Mouse (Mus musculus): ENCODE measurements at regions not wholly inside any gene's neighbourhood (a gene's known extent, or its start where the extent isn't known, plus 50 kb on each side); places are given as distances from the start of the nearest gene placed in this dataset.

DNA sequence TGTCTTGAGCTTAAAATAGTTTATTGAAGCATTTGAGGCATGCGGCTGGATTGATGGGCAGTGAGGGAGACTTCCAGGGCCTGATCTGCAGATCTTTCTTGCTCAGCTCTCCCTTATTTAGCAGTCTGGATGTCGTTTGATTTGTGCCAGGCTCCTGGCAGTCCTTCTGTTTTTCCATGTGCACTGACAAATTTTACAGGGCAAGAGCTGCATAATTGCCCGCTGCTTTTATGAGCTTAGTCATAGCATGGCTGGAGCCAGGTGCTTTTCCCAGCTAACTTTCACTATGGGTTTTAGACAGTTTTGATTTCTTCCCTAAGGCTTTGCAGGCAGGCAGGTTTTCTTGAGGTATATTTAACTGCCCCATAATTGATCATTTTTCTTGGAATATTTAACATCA lies 1086.5 kb downstream of the A830018L16Rik start:
- 81% methylated on average over 3 of the region's 3 CpGs for WGBS
- no peak for ATAC-seq
- Histone ChIP-seq H3K4me1 (ENCODE audit: control insufficient read depth, insufficient read depth, low read depth, low read length) (no peaks in the 10 kb centered on the region), H3K4me2 (ENCODE audit: low read length) (no peak overlapping the region), H3K36me3 (ENCODE audit: control insufficient read depth, insufficient read depth, low read length) (no peaks in the 10 kb centered on the region), H3K27ac (ENCODE audit: low read depth, low read length) (no peak overlapping the region), H3K4me3 (ENCODE audit: low read length) (no peak overlapping the region), H3K9ac (ENCODE audit: low read depth, low read length) (no peak overlapping the region), H3K9me3 (ENCODE audit: control insufficient read depth, low read length) (no peaks in the 10 kb centered on the region), H3K27me3 (replicated peaks; ENCODE audit: control insufficient read depth, insufficient read depth, low read length) (no peaks in the 10 kb centered on the region)

DNA sequence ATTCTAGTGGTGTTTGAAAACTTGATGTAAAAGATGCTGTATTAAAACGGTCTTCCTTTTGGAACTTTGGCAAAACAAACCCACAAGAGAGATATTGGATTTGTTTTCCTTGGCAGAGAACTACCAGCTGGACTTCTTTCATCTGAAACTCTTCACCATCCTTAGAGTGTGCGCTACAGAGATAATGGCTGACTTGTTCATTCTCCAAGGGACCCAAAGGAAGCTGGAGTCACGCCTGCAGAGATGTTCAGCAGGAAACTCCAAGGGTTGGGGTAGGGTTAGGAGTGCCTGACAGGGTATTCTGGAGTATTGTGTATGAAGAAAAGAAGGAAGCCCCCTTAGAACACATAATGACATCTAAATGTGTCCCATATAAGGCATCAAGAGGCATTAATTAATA lies 1094.1 kb downstream of the A830018L16Rik start:
- Histone ChIP-seq H3K4me1 (ENCODE audit: control insufficient read depth, insufficient read depth, low read depth, low read length) (no peaks in the 10 kb centered on the region), H3K4me2 (ENCODE audit: low read length) (no peak overlapping the region), H3K9me3 (ENCODE audit: control insufficient read depth, low read length) (no peaks in the 10 kb centered on the region), H3K4me3 (ENCODE audit: low read length) (no peak overlapping the region), H3K27me3 (replicated peaks; ENCODE audit: control insufficient read depth, insufficient read depth, low read length) (no peaks in the 10 kb centered on the region), H3K27ac (ENCODE audit: low read depth, low read length) (no peak overlapping the region), H3K9ac (ENCODE audit: low read depth, low read length) (no peak overlapping the region), H3K36me3 (ENCODE audit: control insufficient read depth, insufficient read depth, low read length) (no peaks in the 10 kb centered on the region)
- 73% methylated on average over 3 of the region's 3 CpGs for WGBS
- ATAC-seq = 0 out of 2 replicates have a peak, but pooled peaks have one; percentile 11

DNA sequence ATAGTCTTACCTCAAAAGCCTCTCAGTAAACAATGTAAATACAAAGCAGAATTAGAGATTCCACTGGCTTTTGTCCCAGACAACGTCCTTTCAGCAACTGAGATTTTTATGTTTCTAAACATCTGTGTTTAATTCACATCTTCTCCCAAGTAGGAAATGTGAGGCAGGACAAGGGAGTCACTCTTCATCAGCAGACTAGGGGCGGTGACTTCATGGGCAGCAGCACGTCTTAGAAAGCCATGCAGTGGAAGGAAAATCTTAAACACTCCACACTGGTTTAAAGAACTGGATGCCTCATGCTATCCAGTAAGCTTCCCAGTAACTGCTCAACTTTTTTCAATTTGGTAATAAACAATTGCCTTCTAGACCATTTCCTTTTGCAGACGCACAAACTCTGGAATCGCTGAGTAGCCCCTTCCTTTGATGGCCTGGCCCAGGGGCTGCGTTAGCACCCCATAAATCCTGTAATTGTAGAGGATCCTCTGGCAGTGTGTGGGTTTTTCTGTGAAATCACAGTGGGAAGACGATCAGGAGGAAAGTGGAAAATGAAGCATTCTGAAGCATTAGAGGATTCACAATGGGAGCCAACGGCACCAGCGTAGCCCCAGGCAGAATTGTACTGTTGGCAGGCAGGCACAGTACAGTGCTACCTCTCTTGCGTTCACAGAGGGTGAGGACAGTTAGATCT lies 1096.4 kb downstream of the A830018L16Rik start:
- H3K27ac ChIP-seq (ENCODE audit: low read depth, low read length) = no peak overlapping the region
- H3K4me2 ChIP-seq (ENCODE audit: low read length) = no peak overlapping the region
- no peak overlapping the region for H3K4me3 ChIP-seq (ENCODE audit: low read length)
- H3K4me1 ChIP-seq (ENCODE audit: control insufficient read depth, insufficient read depth, low read depth, low read length) = no peaks in the 10 kb centered on the region
- no peaks in the 10 kb centered on the region for H3K9me3 ChIP-seq (ENCODE audit: control insufficient read depth, low read length)
- no peaks in the 10 kb centered on the region for H3K36me3 ChIP-seq (ENCODE audit: control insufficient read depth, insufficient read depth, low read length)
- no peak; the same call in 1 of the 2 replicates for ATAC-seq
- WGBS = 71% methylated on average over 10 of the region's 10 CpGs
- H3K27me3 ChIP-seq (replicated peaks; ENCODE audit: control insufficient read depth, insufficient read depth, low read length) = no peaks in the 10 kb centered on the region
- H3K9ac ChIP-seq (ENCODE audit: low read depth, low read length) = no peak overlapping the region

DNA sequence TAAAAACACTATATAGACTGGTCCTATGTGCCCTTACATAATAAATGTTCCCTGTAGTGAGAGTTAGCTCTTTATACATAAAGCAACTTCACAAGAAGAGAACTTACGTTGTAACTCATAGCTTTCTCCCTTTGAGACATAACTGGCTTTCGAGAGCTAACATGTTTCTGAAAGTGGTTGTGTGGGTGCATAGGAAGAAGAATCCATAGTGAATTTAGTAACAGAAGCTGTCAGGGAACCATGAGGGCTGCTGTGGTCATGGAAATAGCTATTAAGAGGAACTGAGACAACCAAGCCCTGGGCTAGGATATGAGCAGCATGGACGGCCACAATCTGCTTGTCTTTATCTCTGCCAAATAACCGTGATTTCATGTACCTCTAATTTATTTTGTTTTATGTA lies 1105.7 kb downstream of the A830018L16Rik start:
- no peaks in the 10 kb centered on the region for H3K9me3 ChIP-seq (ENCODE audit: control insufficient read depth, low read length)
- H3K4me3 ChIP-seq (ENCODE audit: low read length) = no peak overlapping the region
- WGBS = 96% methylated on average over 4 of the region's 4 CpGs
- H3K9ac ChIP-seq (ENCODE audit: low read depth, low read length) = no peak overlapping the region
- H3K4me1 ChIP-seq (ENCODE audit: control insufficient read depth, insufficient read depth, low read depth, low read length) = no peaks in the 10 kb centered on the region
- H3K27me3 ChIP-seq (replicated peaks; ENCODE audit: control insufficient read depth, insufficient read depth, low read length) = no peaks in the 10 kb centered on the region
- no peaks in the 10 kb centered on the region for H3K36me3 ChIP-seq (ENCODE audit: control insufficient read depth, insufficient read depth, low read length)
- H3K4me2 ChIP-seq (ENCODE audit: low read length) = no peak overlapping the region
- no peak for ATAC-seq
- no peak overlapping the region for H3K27ac ChIP-seq (ENCODE audit: low read depth, low read length)

DNA sequence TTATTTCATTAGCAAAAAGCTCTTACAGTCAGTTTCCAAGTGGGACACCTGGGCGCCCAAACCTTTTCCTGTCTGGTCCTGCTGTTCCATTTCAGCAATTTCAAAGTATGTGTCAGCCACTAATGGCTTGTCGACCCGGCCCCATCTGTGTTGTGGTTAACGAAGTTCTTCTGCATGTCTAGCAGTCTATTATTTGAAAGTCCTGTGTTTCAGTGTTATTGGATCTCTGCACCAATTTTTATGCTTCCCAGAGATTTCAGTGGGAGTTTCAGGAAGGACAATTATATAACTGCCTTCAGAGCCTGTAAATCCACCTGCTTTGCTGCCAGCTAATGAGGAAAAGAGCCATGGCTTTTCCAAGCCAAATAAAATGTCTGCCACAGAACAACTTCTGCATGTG lies 1142.0 kb downstream of the A830018L16Rik start:
- H3K36me3 ChIP-seq (ENCODE audit: control insufficient read depth, insufficient read depth, low read length) = no peaks in the 10 kb centered on the region
- no peaks in the 10 kb centered on the region for H3K27me3 ChIP-seq (replicated peaks; ENCODE audit: control insufficient read depth, insufficient read depth, low read length)
- H3K4me2 ChIP-seq (ENCODE audit: low read length) = no peak overlapping the region
- no peak for ATAC-seq
- H3K9ac ChIP-seq (ENCODE audit: low read depth, low read length) = no peak overlapping the region
- no peaks in the 10 kb centered on the region for H3K4me1 ChIP-seq (ENCODE audit: control insufficient read depth, insufficient read depth, low read depth, low read length)
- H3K27ac ChIP-seq (ENCODE audit: low read depth, low read length) = no peak overlapping the region
- H3K9me3 ChIP-seq (ENCODE audit: control insufficient read depth, low read length) = no peaks in the 10 kb centered on the region
- WGBS = 73% methylated on average over 4 of the region's 4 CpGs
- no peak overlapping the region for H3K4me3 ChIP-seq (ENCODE audit: low read length)

DNA sequence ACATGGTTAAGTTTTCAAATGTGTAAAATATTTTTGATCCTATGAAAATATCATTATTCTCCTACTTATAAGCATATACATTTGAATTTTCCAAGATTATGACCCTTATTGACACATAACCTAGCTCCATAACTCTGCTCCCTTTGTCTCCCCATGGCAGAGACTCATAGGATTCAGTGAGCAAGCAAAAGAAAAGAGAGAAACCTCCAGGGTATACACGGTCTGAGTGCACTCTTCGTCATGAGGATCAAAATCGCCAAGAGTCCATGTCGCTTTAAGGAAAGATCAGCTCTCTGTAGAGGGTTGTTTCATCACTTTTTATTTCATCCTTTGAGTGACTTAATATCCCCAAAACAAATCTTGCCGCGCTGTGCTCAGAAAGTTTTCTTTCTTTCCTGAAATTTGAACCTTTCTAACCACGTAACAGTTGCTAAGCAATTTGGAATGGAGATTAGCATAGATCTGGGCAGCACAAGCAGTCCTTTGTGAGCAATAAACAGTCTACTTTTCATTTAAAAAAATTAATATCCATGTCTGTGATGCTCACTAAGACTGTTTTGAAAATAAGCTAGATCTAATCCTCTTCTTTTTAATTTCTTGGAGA lies 1158.0 kb downstream of the A830018L16Rik start:
- peaks cover 1% of the 10 kb centered on the region; the same call in 1 of the 2 replicates for H3K4me1 ChIP-seq (ENCODE audit: control insufficient read depth, insufficient read depth, low read depth, low read length)
- no peaks in the 10 kb centered on the region for H3K9me3 ChIP-seq (ENCODE audit: control insufficient read depth, low read length)
- H3K27me3 ChIP-seq (replicated peaks; ENCODE audit: control insufficient read depth, insufficient read depth, low read length) = no peaks in the 10 kb centered on the region
- H3K27ac ChIP-seq (ENCODE audit: low read depth, low read length) = no peak overlapping the region
- no peak overlapping the region for H3K9ac ChIP-seq (ENCODE audit: low read depth, low read length)
- WGBS = 32% methylated on average over 7 of the region's 7 CpGs
- no peaks in the 10 kb centered on the region for H3K36me3 ChIP-seq (ENCODE audit: control insufficient read depth, insufficient read depth, low read length)
- H3K4me2 ChIP-seq (ENCODE audit: low read length) = no peak overlapping the region
- peak; percentile 68; the same call in 1 of the 2 replicates for ATAC-seq
- no peak overlapping the region for H3K4me3 ChIP-seq (ENCODE audit: low read length)

DNA sequence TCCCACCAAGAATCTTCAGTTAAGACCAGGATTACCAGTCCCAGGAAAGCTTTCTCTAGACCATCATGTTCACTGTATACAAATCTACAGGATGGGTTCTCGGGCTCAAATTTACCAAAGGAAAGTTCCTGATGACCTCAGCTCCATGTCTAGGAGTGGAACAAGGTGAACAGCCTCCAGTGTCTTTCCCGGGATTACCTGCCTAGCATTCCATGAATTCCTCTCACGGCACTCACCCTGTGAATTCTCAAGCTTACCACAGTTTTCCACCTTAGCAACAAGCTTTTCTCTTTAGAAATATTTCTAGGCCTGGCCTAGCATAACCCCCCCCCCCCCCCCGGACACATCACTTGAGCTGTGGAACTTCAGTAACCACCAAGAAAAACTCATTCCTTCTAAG lies 1158.9 kb downstream of the A830018L16Rik start:
- Histone ChIP-seq H3K9ac (ENCODE audit: low read depth, low read length) (no peak overlapping the region), H3K27ac (ENCODE audit: low read depth, low read length) (no peak overlapping the region), H3K36me3 (ENCODE audit: control insufficient read depth, insufficient read depth, low read length) (no peaks in the 10 kb centered on the region), H3K27me3 (replicated peaks; ENCODE audit: control insufficient read depth, insufficient read depth, low read length) (no peaks in the 10 kb centered on the region), H3K4me1 (ENCODE audit: control insufficient read depth, insufficient read depth, low read depth, low read length) (peaks cover 8% of the 10 kb centered on the region; the same call in 1 of the 2 replicates), H3K4me3 (ENCODE audit: low read length) (no peak overlapping the region), H3K9me3 (ENCODE audit: control insufficient read depth, low read length) (no peaks in the 10 kb centered on the region), H3K4me2 (ENCODE audit: low read length) (no peak overlapping the region)
- no peak for ATAC-seq
- 82% methylated on average over 4 of the region's 4 CpGs for whole genome bisulfite sequencing

DNA sequence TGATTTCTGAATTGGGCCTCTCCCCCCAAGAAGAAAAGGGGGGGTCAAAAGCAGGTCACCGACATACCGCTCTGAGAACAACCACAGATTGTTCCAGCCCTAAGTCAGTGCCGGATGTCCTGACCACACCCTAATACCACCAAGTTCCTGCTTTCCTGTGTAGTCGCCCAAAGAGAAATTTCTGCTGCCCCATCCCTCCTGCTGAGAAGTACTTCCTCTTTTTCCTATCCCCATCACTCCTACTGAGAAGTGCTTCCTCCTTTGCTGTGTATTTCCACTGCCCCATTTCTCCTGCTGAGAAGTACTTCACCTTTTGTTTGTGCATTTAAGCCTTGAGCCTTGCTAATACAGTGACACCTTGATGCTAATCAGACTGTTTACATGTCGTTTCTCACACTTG lies 1160.4 kb downstream of the A830018L16Rik start:
- no peak for ATAC-seq
- Histone ChIP-seq H3K9me3 (ENCODE audit: control insufficient read depth, low read length) (no peaks in the 10 kb centered on the region), H3K36me3 (ENCODE audit: control insufficient read depth, insufficient read depth, low read length) (no peaks in the 10 kb centered on the region), H3K4me3 (ENCODE audit: low read length) (no peak overlapping the region), H3K27ac (ENCODE audit: low read depth, low read length) (no peak overlapping the region), H3K27me3 (replicated peaks; ENCODE audit: control insufficient read depth, insufficient read depth, low read length) (no peaks in the 10 kb centered on the region), H3K9ac (ENCODE audit: low read depth, low read length) (no peak overlapping the region), H3K4me1 (ENCODE audit: control insufficient read depth, insufficient read depth, low read depth, low read length) (peaks cover 8% of the 10 kb centered on the region; the same call in 1 of the 2 replicates), H3K4me2 (ENCODE audit: low read length) (no peak overlapping the region)
- 90% methylated on average over 5 of the region's 5 CpGs for WGBS

DNA sequence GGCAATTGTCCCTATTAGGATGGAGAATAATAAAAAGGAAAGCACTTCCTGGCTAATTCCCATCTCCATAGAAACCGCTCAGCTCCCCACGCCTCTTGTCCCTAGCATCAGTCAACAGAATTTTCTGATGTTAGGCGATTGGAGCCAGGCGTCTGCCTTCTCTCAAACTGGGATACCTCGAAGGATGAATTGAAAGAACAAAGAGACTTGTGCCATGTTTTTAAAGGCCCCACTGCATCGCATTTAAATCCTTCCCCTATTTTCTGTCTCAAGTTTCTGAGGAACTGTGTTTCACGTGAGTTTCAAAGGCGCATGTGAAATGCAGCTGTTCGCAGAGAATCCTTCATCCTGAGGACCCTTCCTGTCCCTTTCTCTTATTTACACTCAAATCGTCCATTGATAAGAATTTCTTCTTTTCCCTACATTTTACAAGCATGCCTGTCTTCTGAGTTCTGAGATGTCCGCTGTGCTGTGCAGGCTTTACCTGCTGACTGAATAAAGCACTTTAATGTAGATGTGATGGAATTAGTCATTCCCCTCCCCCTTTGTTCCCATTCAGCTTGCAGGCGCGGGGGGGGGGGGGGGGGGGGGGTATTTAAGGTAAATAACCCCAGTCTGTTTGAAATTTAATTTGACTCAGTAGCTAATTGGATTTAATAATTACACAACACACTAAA lies 1163.3 kb downstream of the A830018L16Rik start:
- peak overlapping the region; percentile 31 for H3K9ac ChIP-seq (ENCODE audit: low read depth, low read length)
- no peaks in the 10 kb centered on the region for H3K36me3 ChIP-seq (ENCODE audit: control insufficient read depth, insufficient read depth, low read length)
- no peak overlapping the region; the same call in none of the 2 replicates for H3K27ac ChIP-seq (ENCODE audit: low read depth, low read length)
- peak; percentile 67 for ATAC-seq
- no peaks in the 10 kb centered on the region for H3K9me3 ChIP-seq (ENCODE audit: control insufficient read depth, low read length)
- 4% methylated on average over 12 of the region's 13 CpGs for WGBS
- H3K27me3 ChIP-seq (replicated peaks; ENCODE audit: control insufficient read depth, insufficient read depth, low read length) = no peaks in the 10 kb centered on the region
- peaks cover 8% of the 10 kb centered on the region; the same call in 1 of the 2 replicates for H3K4me1 ChIP-seq (ENCODE audit: control insufficient read depth, insufficient read depth, low read depth, low read length)
- H3K4me3 ChIP-seq (ENCODE audit: low read length) = no peak overlapping the region
- H3K4me2 ChIP-seq (ENCODE audit: low read length) = peak overlapping the region; percentile 37
